Mouse (Mus musculus) forebrain, embryonic 14.5 days (tissue): ENCODE measurements around the gene Sdc4. TPM values are rescaled to one million over a fixed set of nuclear protein-coding genes. Genes with fewer than 3 reads are reported as not detected.

ENCODE experiments used
- ATAC-seq: fragments of 200-750 bp; cut with Nextera tagmentation; 2 replicates; pipeline ENCODE4 v1.8.0; 2017; ENCODE audit warnings: mild to moderate bottlenecking, moderate library complexity
- DNase-seq: peaks from one replicate; pipeline ENCODE4 v3.0.0-alpha.2; 2015; ENCODE audit warnings: low spot score
- H3K27ac ChIP-seq: fragments of 300-500 bp; sonication (generic); 2 replicates; pipeline ENCODE4 v1.5.1; 2014; ENCODE audit warnings: low read depth, mild to moderate bottlenecking, control low read depth, low read length, moderate library complexity
- H3K27me3 ChIP-seq: fragments of 300-500 bp; sonication (generic); replicated peaks from 2 replicates; pipeline ENCODE4 v1.6.1; 2014; ENCODE audit warnings: low read length, control low read depth, mixed read lengths; ENCODE audit not compliant: control insufficient read depth, insufficient read depth
- H3K36me3 ChIP-seq: fragments of 300-500 bp; sonication (generic); 2 replicates; pipeline ENCODE4 v1.6.1; 2014; ENCODE audit warnings: low read length, control low read depth; ENCODE audit not compliant: control insufficient read depth, insufficient read depth
- H3K4me1 ChIP-seq: fragments of 300-500 bp; sonication (generic); 2 replicates; pipeline ENCODE4 v1.6.1; 2014; ENCODE audit warnings: antibody characterized with exemption, low read length, control low read depth; ENCODE audit not compliant: control insufficient read depth, insufficient read depth
- H3K4me2 ChIP-seq: fragments of 300-500 bp; sonication (generic); 2 replicates; pipeline ENCODE4 v1.6.1; 2014; ENCODE audit warnings: mild to moderate bottlenecking, control low read depth, low read length
- H3K4me3 ChIP-seq: fragments of 300-500 bp; sonication (generic); 2 replicates; pipeline ENCODE4 v1.5.1; 2014; ENCODE audit warnings: low read depth, low read length, control low read depth
- H3K9ac ChIP-seq: fragments of 300-500 bp; sonication (generic); 2 replicates; pipeline ENCODE4 v1.6.1; 2014; ENCODE audit warnings: mild to moderate bottlenecking, low read length, control low read depth, moderate library complexity
- H3K9me3 ChIP-seq: fragments of 300-500 bp; sonication (generic); replicated peaks from 2 replicates; pipeline ENCODE4 v1.6.1; 2016; ENCODE audit warnings: low read length, control low read depth, mixed read lengths; ENCODE audit not compliant: control insufficient read depth
- WGBS: fragments of 180-500 bp; shearing (Covaris S2); extraction: QIAGEN DNeasy Blood & Tissue Kit; methylation state at CpG from one replicate; pipeline ENCODE4 v1.1.7; 2014; 5-methylcytosine and 5-hydroxymethylcytosine counted together
- polyA plus RNA-seq: library from polyadenylated mRNA; unstranded; fragments of >200 nt; fragmentation: Nextera tagmentation; extraction: Ambion mirVana; gene quantifications from 2 replicates; pipeline ENCODE4 v1.2.1, GENCODE M21; 2014

Gene Sdc4
- polyA plus RNA-seq, 1 experiment from 2014 or later = 3.9 TPM

- Histone ChIP-seq H3K9ac (no peak overlapping the region), H3K4me3 (no peak overlapping the region), H3K4me1 (no peaks in the 10 kb centered on the region), H3K27me3 (no peaks in the 10 kb centered on the region), H3K27ac (no peak overlapping the region), H3K9me3 (no peaks in the 10 kb centered on the region), H3K36me3 (no peaks in the 10 kb centered on the region), H3K4me2 (no peak overlapping the region)
- WGBS = 75% methylated on average over 7 of the region's 7 CpGs
- ATAC-seq = no peak
- DNase-seq = no peak
Measured at GRCm38 (mm10) chr2:164453887-164454500, 10.3 kb upstream of the Sdc4 start.

- no peak overlapping the region for H3K9ac ChIP-seq
- H3K4me1 ChIP-seq = no peaks in the 10 kb centered on the region
- no peak for ATAC-seq
- H3K36me3 ChIP-seq = no peaks in the 10 kb centered on the region
- 84% methylated on average over 14 of the region's 14 CpGs for WGBS
- no peak overlapping the region for H3K4me2 ChIP-seq
- H3K9me3 ChIP-seq = no peaks in the 10 kb centered on the region
- H3K4me3 ChIP-seq = no peak overlapping the region
- no peak overlapping the region for H3K27ac ChIP-seq
- no peak for DNase-seq
- no peaks in the 10 kb centered on the region for H3K27me3 ChIP-seq
Measured at GRCm38 (mm10) chr2:164453047-164453757, 9.5 kb upstream of the Sdc4 start.

GRCm38 (mm10) chr2:164452000-164452676 lies 8.5 kb upstream of the Sdc4 start:
- Histone ChIP-seq H3K9me3 (no peaks in the 10 kb centered on the region), H3K4me3 (no peak overlapping the region), H3K4me1 (no peaks in the 10 kb centered on the region), H3K27ac (no peak overlapping the region), H3K27me3 (no peaks in the 10 kb centered on the region), H3K9ac (no peak overlapping the region), H3K36me3 (no peaks in the 10 kb centered on the region), H3K4me2 (no peak overlapping the region)
- DNase-seq (no peak), ATAC-seq (no peak)
- 46% methylated on average over 12 of the region's 13 CpGs for WGBS

- H3K4me3 ChIP-seq = no peak overlapping the region
- H3K4me1 ChIP-seq = no peaks in the 10 kb centered on the region
- WGBS = 89% methylated on average over 14 of the region's 14 CpGs
Measured at GRCm38 (mm10) chr2:164449341-164450042, 5.8 kb upstream of the Sdc4 start.

GRCm38 (mm10) chr2:164448921-164449320 lies 5.2 kb upstream of the Sdc4 start:
- Histone ChIP-seq H3K4me3 (no peak overlapping the region), H3K9me3 (no peaks in the 10 kb centered on the region), H3K36me3 (no peaks in the 10 kb centered on the region), H3K4me1 (no peaks in the 10 kb centered on the region; the same call in 1 of the 2 replicates), H3K9ac (no peak overlapping the region), H3K27me3 (no peaks in the 10 kb centered on the region), H3K27ac (no peak overlapping the region), H3K4me2 (no peak overlapping the region)
- no peak for DNase-seq
- WGBS = 78% methylated on average over 5 of the region's 5 CpGs
- ATAC-seq = no peak

More at GRCm38 (mm10) chr2:164449341-164450042, 5.8 kb upstream of the Sdc4 start:
- Histone ChIP-seq H3K4me2 (no peak overlapping the region), H3K9me3 (no peaks in the 10 kb centered on the region), H3K27me3 (no peaks in the 10 kb centered on the region), H3K36me3 (no peaks in the 10 kb centered on the region), H3K9ac (no peak overlapping the region), H3K27ac (no peak overlapping the region)
- ATAC-seq (no peak), DNase-seq (no peak)

GRCm38 (mm10) chr2:164448140-164448539 lies 4.5 kb upstream of the Sdc4 start:
- H3K4me3 ChIP-seq = no peak overlapping the region
- no peak overlapping the region for H3K9ac ChIP-seq
- no peaks in the 10 kb centered on the region for H3K27me3 ChIP-seq
- no peak overlapping the region for H3K4me2 ChIP-seq
- DNase-seq (no peak), ATAC-seq (no peak)
- WGBS = 93% methylated on average over 1 of the region's 1 CpGs
- H3K27ac ChIP-seq = no peak overlapping the region
- peaks cover 6% of the 10 kb centered on the region; the same call in 1 of the 2 replicates for H3K4me1 ChIP-seq
- H3K36me3 ChIP-seq = no peaks in the 10 kb centered on the region
- no peaks in the 10 kb centered on the region for H3K9me3 ChIP-seq

- no peak overlapping the region for H3K4me2 ChIP-seq
- DNase-seq (no peak), ATAC-seq (no peak)
- H3K36me3 ChIP-seq = no peaks in the 10 kb centered on the region
- WGBS = 79% methylated on average over 3 of the region's 3 CpGs
- no peak overlapping the region for H3K4me3 ChIP-seq
- H3K9me3 ChIP-seq = no peaks in the 10 kb centered on the region
- no peak overlapping the region for H3K27ac ChIP-seq
- no peak overlapping the region for H3K9ac ChIP-seq
- H3K4me1 ChIP-seq = peaks cover 13% of the 10 kb centered on the region
- H3K27me3 ChIP-seq = 0 out of 2 replicates have a peak, but pooled peaks cover 4% of the 10 kb centered on the region
Measured at GRCm38 (mm10) chr2:164446086-164446469, 2.4 kb upstream of the Sdc4 start.

- Histone ChIP-seq H3K4me3 (no peak overlapping the region), H3K4me1 (peaks cover 13% of the 10 kb centered on the region), H3K9me3 (no peaks in the 10 kb centered on the region), H3K27me3 (0 out of 2 replicates have a peak, but pooled peaks cover 4% of the 10 kb centered on the region), H3K27ac (no peak overlapping the region), H3K36me3 (no peaks in the 10 kb centered on the region), H3K4me2 (no peak overlapping the region), H3K9ac (no peak overlapping the region)
- 82% methylated on average over 3 of the region's 3 CpGs for WGBS
- no peak for ATAC-seq
- DNase-seq = no peak
Measured at GRCm38 (mm10) chr2:164445399-164446085, 1.9 kb upstream of the Sdc4 start.
